Mouse (Mus musculus): Measurements from ENCODE around the gene Serpina11. TPM values are rescaled to one million over a fixed set of nuclear protein-coding genes. Genes with fewer than 3 reads are reported as not detected.

Serpina11 gene
- total RNA-seq (2014; rRNA removed) (not detected in 2 replicates), polyA plus RNA-seq (2015; fragmentation: Nextera tagmentation; extraction: Ambion mirVana) (not detected in 2 replicates)

DNA sequence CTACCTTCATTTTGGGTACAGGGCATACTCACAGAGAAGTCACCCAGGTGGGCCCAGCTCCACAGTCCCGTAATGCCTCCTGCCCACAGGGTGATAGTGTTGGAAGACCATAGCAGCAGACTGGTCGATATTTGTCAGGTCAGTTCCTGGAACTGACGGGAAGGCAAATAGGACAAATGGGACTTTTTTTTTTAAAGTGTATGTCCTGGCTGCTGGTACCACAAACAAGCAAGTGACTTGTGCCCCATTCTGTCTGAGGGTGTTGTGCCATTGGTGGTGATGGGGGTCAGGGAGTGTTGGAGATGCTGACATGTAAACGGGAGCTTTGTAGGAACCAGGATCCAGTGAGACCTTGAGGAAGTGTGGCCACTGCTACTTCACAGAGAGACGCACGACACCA lies at the start of gene Serpina11:
Gene Serpina11 (minus strand): TSS at position 101 of the 400 bp plus-strand sequence.
- ATAC-seq (no peak), DNase-seq (no peak)
- Histone ChIP-seq H3K4me2 (ENCODE audit: low read depth) (no peak within 1 kb of the TSS), H3K27ac (ENCODE audit: low read depth, low read length) (no peak within 1 kb of the TSS), H3K4me1 (ENCODE audit: insufficient read depth) (no peaks in the 10 kb centered on the region), H3K9me3 (ENCODE audit: low read length) (no peaks in the 10 kb centered on the region), H3K36me3 (ENCODE audit: insufficient read depth) (no peaks in the 10 kb centered on the region), H3K27me3 (ENCODE audit: insufficient read depth, low read length) (no peaks in the 10 kb centered on the region), H3K4me3 (ENCODE audit: low read depth, low read length) (no peak within 1 kb of the TSS), H3K9ac (no peak within 1 kb of the TSS)
- WGBS, result 92% methylated on average over 6 of the region's 6 CpGs
- no peak for TF ChIP-seq CTCF (IDR thresholded peaks at IDR 0.05; ENCODE audit: low read depth)

DNA sequence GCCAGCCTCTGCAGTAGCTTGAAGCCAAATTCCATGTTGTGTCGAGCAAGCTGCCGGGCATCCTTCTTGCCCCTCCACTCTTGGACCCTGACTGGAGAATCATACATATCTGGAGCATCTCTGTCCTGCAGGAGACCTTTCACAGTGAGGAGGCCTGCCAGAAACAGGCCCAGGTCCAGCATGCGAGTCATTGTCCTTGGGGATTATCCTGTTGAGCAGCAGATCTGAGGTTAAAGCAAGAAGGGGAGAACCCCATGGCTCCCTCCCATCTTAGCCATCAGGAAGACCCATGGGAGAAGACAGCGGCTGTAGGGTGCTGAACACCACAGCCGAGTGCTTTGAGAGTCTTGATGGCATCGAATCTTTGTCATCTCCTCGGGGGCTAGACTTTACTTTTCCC lies 48.4 kb upstream of the Serpina11 start:
- Histone ChIP-seq H3K4me2 (ENCODE audit: low read depth) (no peak overlapping the region), H3K36me3 (ENCODE audit: insufficient read depth) (no peaks in the 10 kb centered on the region), H3K27ac (ENCODE audit: low read depth, low read length) (no peak overlapping the region), H3K4me1 (ENCODE audit: insufficient read depth) (no peaks in the 10 kb centered on the region), H3K27me3 (ENCODE audit: insufficient read depth, low read length) (no peaks in the 10 kb centered on the region), H3K9ac (no peak overlapping the region), H3K4me3 (ENCODE audit: low read depth, low read length) (no peak overlapping the region), H3K9me3 (ENCODE audit: low read length) (no peaks in the 10 kb centered on the region)
- TF ChIP-seq CTCF (IDR thresholded peaks at IDR 0.05; ENCODE audit: low read depth), result no peak
- WGBS, result 93% methylated on average over 7 of the region's 7 CpGs
- no peak for DNase-seq
- no peak for ATAC-seq

DNA sequence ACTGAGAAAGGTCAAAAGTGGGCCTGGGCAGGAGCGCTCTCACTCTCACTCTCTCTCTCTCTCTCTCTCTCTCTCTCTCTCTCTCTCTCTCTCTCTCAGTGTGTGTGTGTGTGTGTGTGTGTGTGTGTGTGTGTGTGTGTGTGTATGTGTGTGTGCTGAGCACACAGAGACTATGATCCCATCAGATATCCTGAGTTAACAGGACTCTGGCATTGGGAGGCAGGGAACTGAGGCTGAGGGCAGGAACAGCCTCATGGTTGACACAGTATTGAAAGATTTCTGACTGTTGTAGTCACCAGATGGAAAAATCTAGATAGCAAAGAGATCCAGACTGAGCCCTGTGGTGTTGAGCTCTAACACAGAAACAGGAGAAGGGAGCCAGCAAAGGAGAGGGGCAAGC lies 44.0 kb upstream of the Serpina11 start:
- ATAC-seq (no peak), DNase-seq (no peak)
- Histone ChIP-seq H3K9me3 (ENCODE audit: low read length) (no peaks in the 10 kb centered on the region), H3K27me3 (ENCODE audit: insufficient read depth, low read length) (no peaks in the 10 kb centered on the region), H3K27ac (ENCODE audit: low read depth, low read length) (no peak overlapping the region), H3K4me1 (ENCODE audit: insufficient read depth) (no peaks in the 10 kb centered on the region), H3K4me3 (ENCODE audit: low read depth, low read length) (no peak overlapping the region), H3K9ac (no peak overlapping the region), H3K36me3 (ENCODE audit: insufficient read depth) (no peaks in the 10 kb centered on the region), H3K4me2 (ENCODE audit: low read depth) (no peak overlapping the region)
- TF ChIP-seq CTCF (IDR thresholded peaks at IDR 0.05; ENCODE audit: low read depth), result no peak
- 100% methylated on average over 1 of the region's 1 CpGs for WGBS

DNA sequence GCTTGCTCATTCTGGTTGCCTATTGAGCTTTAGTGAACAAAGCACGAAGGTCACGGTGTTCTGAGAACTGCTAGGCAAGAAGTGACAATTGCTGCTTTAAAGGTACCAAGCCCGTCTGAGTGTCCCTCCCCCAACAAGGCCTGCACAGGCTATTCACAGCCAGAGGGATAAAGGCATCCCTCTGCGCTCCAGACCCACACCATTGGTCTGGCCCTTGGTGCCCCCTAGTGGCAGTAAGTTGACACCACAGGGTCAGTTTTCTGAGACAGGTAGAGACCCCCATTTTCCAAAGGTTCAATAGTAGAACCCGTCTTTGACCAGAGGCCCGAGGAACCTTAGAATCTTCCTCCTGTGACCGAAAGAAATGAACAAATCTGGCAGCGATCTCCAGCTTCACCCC lies 40.2 kb upstream of the Serpina11 start:
- DNase-seq (no peak), ATAC-seq (no peak)
- no peaks in the 10 kb centered on the region for H3K27me3 ChIP-seq (ENCODE audit: insufficient read depth, low read length)
- H3K36me3 ChIP-seq (ENCODE audit: insufficient read depth), result no peaks in the 10 kb centered on the region
- H3K4me1 ChIP-seq (ENCODE audit: insufficient read depth), result no peaks in the 10 kb centered on the region
- TF ChIP-seq CTCF (IDR thresholded peaks at IDR 0.05; ENCODE audit: low read depth), result peak; percentile 49
- no peak overlapping the region for H3K9ac ChIP-seq
- no peaks in the 10 kb centered on the region for H3K9me3 ChIP-seq (ENCODE audit: low read length)
- no peak overlapping the region for H3K4me2 ChIP-seq (ENCODE audit: low read depth)
- WGBS, result 48% methylated on average over 8 of the region's 8 CpGs
- no peak overlapping the region for H3K4me3 ChIP-seq (ENCODE audit: low read depth, low read length)
- no peak overlapping the region for H3K27ac ChIP-seq (ENCODE audit: low read depth, low read length)

- no peaks in the 10 kb centered on the region for H3K9me3 ChIP-seq (ENCODE audit: low read length)
- H3K4me2 ChIP-seq (ENCODE audit: low read depth), result no peak overlapping the region
- no peaks in the 10 kb centered on the region for H3K27me3 ChIP-seq (ENCODE audit: insufficient read depth, low read length)
- no peak for TF ChIP-seq CTCF (IDR thresholded peaks at IDR 0.05; ENCODE audit: low read depth)
- no peaks in the 10 kb centered on the region for H3K36me3 ChIP-seq (ENCODE audit: insufficient read depth)
- no peaks in the 10 kb centered on the region for H3K4me1 ChIP-seq (ENCODE audit: insufficient read depth)
- 91% methylated on average over 3 of the region's 3 CpGs for WGBS
- no peak overlapping the region for H3K27ac ChIP-seq (ENCODE audit: low read depth, low read length)
- DNase-seq (no peak), ATAC-seq (no peak)
- H3K4me3 ChIP-seq (ENCODE audit: low read depth, low read length), result no peak overlapping the region
- no peak overlapping the region for H3K9ac ChIP-seq
Observed at GRCm38 (mm10) chr12:104015280-104015679, 25.5 kb upstream of the Serpina11 start.

DNA sequence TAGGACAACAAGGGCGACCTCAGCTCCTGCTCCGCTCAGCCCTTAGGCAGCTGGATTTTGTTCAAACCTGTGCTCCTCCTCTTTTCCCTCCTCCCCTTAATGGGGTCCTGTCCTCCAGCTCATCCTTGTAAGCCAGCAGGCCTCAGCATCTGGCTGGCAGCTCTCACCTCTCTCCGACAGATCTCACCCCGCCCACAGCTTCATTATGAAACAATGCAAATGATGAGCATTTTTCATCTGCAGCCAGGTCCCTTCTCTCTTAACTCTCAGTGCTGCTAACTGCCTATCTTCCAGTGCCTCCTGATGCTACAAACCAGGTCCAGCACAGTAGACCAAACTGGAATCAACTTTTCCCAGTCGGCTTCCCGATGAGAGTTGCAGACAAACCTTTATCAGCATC lies 23.9 kb upstream of the Serpina11 start, which contains the start of gene Serpina9:
Gene Serpina9 (minus strand): TSS at position 136 of the 400 bp plus-strand sequence.
- DNase-seq (no peak), ATAC-seq (no peak)
- no peak within 1 kb of the TSS for H3K9ac ChIP-seq
- H3K27ac ChIP-seq (ENCODE audit: low read depth, low read length), result no peak within 1 kb of the TSS
- H3K4me3 ChIP-seq (ENCODE audit: low read depth, low read length), result no peak within 1 kb of the TSS
- WGBS, result 87% methylated on average over 6 of the region's 6 CpGs
- no peaks in the 10 kb centered on the region for H3K36me3 ChIP-seq (ENCODE audit: insufficient read depth)
- no peaks in the 10 kb centered on the region for H3K4me1 ChIP-seq (ENCODE audit: insufficient read depth)
- no peaks in the 10 kb centered on the region for H3K9me3 ChIP-seq (ENCODE audit: low read length)
- H3K4me2 ChIP-seq (ENCODE audit: low read depth), result no peak within 1 kb of the TSS
- no peak for TF ChIP-seq CTCF (IDR thresholded peaks at IDR 0.05; ENCODE audit: low read depth)
- no peaks in the 10 kb centered on the region for H3K27me3 ChIP-seq (ENCODE audit: insufficient read depth, low read length)

GRCm38 (mm10) chr12:104004689-104005088 lies 14.9 kb upstream of the Serpina11 start:
- 0 out of 2 replicates have a peak, but pooled peaks cover 4% of the 10 kb centered on the region for H3K9me3 ChIP-seq (ENCODE audit: low read length)
- H3K27me3 ChIP-seq (ENCODE audit: insufficient read depth, low read length), result no peaks in the 10 kb centered on the region
- H3K4me1 ChIP-seq (ENCODE audit: insufficient read depth), result no peaks in the 10 kb centered on the region
- ATAC-seq (no peak), DNase-seq (no peak)
- WGBS, result 87% methylated on average over 5 of the region's 5 CpGs
- H3K36me3 ChIP-seq (ENCODE audit: insufficient read depth), result no peaks in the 10 kb centered on the region
- no peak overlapping the region for H3K27ac ChIP-seq (ENCODE audit: low read depth, low read length)
- H3K4me3 ChIP-seq (ENCODE audit: low read depth, low read length), result no peak overlapping the region
- TF ChIP-seq CTCF (IDR thresholded peaks at IDR 0.05; ENCODE audit: low read depth), result no peak
- H3K9ac ChIP-seq, result no peak overlapping the region
- H3K4me2 ChIP-seq (ENCODE audit: low read depth), result no peak overlapping the region
